Mouse (Mus musculus): ENCODE measurements around the gene Camsap3. TPM values are rescaled to one million over a fixed set of nuclear protein-coding genes. Genes with fewer than 3 reads are reported as not detected.

Camsap3 gene
- total and polyA plus RNA-seq, 2 experiments from 2014 or later, result 42.4 to 103 TPM

DNA sequence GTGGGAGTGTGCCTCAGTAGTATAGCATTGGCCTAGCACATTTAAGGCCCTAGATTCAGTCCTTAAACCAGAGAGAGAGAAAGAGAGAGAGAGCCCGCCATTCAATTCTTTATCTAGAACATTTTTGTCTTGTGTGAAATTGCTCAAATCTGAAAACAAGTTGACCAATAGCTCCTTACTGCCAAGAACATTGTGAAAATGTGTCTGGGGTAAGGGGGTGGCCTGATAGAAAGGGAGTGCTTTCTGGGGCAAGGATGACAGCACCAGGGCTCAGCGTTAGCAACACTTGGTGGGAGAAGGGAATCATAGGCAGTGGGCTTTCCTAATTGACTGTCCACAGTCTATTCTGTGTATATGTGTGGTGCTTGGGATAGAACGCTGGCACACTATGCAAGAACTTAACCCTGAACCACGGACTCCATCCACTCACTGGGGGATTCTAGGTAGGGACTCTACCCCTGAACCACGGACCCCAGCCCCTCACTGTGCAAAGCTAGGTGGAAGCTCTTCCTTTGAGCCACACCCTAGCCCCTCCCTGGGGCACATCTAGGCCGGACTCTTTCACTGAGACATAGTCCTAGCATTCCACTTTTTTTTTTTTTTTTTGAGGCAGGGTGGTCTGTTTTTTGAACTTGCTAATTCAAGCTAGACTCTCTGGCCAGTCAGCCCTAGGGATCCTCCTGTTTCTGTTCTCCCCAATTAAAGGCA, 59.9 kb downstream of the Camsap3 start:
- no peaks in the 10 kb centered on the region for H3K36me3 ChIP-seq (ENCODE audit: insufficient read depth)
- WGBS, result 84% methylated on average over 6 of the region's 6 CpGs
- H3K9me3 ChIP-seq (ENCODE audit: low read length), result no peaks in the 10 kb centered on the region
- TF ChIP-seq CTCF (IDR thresholded peaks at IDR 0.05; ENCODE audit: low read depth), result no peak
- H3K9ac ChIP-seq, result no peak overlapping the region
- no peak overlapping the region for H3K27ac ChIP-seq (ENCODE audit: low read depth, low read length)
- H3K4me2 ChIP-seq (ENCODE audit: low read depth), result no peak overlapping the region
- DNase-seq (no peak), ATAC-seq (no peak)
- no peak overlapping the region for H3K4me3 ChIP-seq (ENCODE audit: low read depth, low read length)
- H3K27me3 ChIP-seq (ENCODE audit: insufficient read depth, low read length), result no peaks in the 10 kb centered on the region
- no peaks in the 10 kb centered on the region for H3K4me1 ChIP-seq (ENCODE audit: insufficient read depth)

DNA sequence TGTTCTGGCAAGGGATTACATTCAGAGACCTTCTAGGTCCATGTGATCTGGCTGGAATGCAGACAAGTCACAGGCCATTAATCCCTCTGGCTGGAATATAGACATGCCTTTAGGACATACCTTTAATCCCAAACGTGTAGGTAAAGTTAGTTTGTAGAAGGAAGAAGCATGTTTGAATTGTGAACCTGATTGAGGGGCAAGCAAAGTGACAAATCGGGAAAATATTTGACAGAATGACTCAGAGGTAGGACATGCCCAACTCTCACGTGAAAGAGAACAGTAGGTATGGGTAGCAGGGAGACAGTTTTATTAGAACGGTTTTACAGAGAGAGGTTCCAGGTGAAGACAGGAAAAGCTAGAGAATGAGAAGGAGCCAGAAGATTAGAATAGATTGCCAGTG, 60.5 kb downstream of the Camsap3 start:
- no peak for TF ChIP-seq CTCF (IDR thresholded peaks at IDR 0.05; ENCODE audit: low read depth)
- Histone ChIP-seq H3K27me3 (ENCODE audit: insufficient read depth, low read length) (no peaks in the 10 kb centered on the region), H3K4me1 (ENCODE audit: insufficient read depth) (no peaks in the 10 kb centered on the region), H3K9ac (no peak overlapping the region), H3K4me3 (ENCODE audit: low read depth, low read length) (no peak overlapping the region), H3K27ac (ENCODE audit: low read depth, low read length) (no peak overlapping the region), H3K9me3 (ENCODE audit: low read length) (no peaks in the 10 kb centered on the region), H3K36me3 (ENCODE audit: insufficient read depth) (no peaks in the 10 kb centered on the region), H3K4me2 (ENCODE audit: low read depth) (no peak overlapping the region)
- 78% methylated on average over 4 of the region's 4 CpGs for WGBS
- no peak for ATAC-seq
- no peak for DNase-seq

DNA sequence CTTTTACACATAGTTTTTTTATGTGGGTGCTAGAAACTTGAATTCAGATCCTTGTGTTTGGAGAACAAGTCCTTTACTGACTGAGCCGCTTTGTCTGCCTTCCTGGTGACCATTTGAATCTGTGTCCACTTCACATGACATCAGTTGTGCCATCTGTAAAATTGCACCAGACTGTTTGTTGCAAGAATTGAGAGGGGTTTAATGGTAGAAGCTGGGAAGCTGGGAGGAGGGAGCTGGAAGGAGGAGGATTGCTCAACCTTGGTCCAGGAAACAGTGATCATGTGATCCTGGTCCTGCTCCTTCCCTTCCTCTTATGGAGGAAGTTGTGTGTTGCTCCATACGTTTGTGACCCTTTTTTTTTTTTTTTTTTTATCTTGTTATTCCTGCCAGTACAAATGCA, 61.2 kb downstream of the Camsap3 start:
- TF ChIP-seq CTCF (IDR thresholded peaks at IDR 0.05; ENCODE audit: low read depth), result no peak
- no peak overlapping the region for H3K9ac ChIP-seq
- no peaks in the 10 kb centered on the region for H3K36me3 ChIP-seq (ENCODE audit: insufficient read depth)
- H3K27ac ChIP-seq (ENCODE audit: low read depth, low read length), result no peak overlapping the region
- no peak overlapping the region for H3K4me3 ChIP-seq (ENCODE audit: low read depth, low read length)
- no peaks in the 10 kb centered on the region for H3K9me3 ChIP-seq (ENCODE audit: low read length)
- DNase-seq (no peak), ATAC-seq (no peak)
- no peaks in the 10 kb centered on the region for H3K27me3 ChIP-seq (ENCODE audit: insufficient read depth, low read length)
- no peak overlapping the region for H3K4me2 ChIP-seq (ENCODE audit: low read depth)
- 79% methylated on average over 2 of the region's 2 CpGs for WGBS
- H3K4me1 ChIP-seq (ENCODE audit: insufficient read depth), result no peaks in the 10 kb centered on the region

DNA sequence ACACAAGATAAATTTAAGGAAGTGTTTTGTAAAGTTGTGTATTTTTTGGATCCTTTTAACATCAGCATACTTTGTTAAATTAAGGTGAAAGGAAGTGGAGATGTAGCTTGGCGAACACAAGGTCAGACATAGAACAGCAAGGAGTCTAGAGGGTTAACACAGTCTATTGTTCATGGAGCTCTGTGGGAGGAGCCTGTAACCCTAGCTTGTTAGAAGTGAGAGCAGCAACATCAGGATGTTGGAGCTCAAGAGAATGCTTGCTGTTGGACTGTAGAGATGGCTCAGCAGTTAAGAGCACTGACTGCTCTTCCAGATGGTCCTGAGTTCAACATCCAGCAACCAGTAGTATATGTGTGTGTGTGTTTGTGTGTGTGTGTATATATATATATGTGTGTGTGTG, 61.9 kb downstream of the Camsap3 start:
- no peak overlapping the region for H3K4me3 ChIP-seq (ENCODE audit: low read depth, low read length)
- H3K4me2 ChIP-seq (ENCODE audit: low read depth), result no peak overlapping the region
- no peaks in the 10 kb centered on the region for H3K4me1 ChIP-seq (ENCODE audit: insufficient read depth)
- H3K36me3 ChIP-seq (ENCODE audit: insufficient read depth), result no peaks in the 10 kb centered on the region
- H3K9ac ChIP-seq, result no peak overlapping the region
- DNase-seq (no peak), ATAC-seq (no peak)
- no peak overlapping the region for H3K27ac ChIP-seq (ENCODE audit: low read depth, low read length)
- no peaks in the 10 kb centered on the region for H3K9me3 ChIP-seq (ENCODE audit: low read length)
- WGBS, result 40% methylated on average over 1 of the region's 1 CpGs
- no peak for TF ChIP-seq CTCF (IDR thresholded peaks at IDR 0.05; ENCODE audit: low read depth)
- H3K27me3 ChIP-seq (ENCODE audit: insufficient read depth, low read length), result no peaks in the 10 kb centered on the region

DNA sequence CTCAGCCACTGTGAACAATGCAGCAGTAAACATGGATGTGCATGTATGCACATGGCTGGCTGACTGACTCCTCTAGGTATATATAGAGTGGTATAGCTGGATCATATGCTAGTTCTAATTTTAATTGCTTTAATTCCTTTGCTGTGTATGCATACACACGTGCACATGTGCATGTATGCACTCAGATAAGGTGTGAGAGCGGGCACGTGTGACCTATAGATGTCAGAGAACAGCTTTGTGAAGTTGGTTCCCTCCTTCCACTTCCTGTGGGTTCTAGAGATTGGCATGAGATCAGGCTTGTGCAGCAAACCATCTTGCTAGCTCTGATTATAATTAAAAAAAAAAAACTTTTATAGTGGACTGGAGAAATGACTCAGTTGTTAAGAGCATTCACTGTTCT, 65.8 kb downstream of the Camsap3 start:
- Histone ChIP-seq H3K4me1 (ENCODE audit: insufficient read depth) (no peaks in the 10 kb centered on the region), H3K36me3 (ENCODE audit: insufficient read depth) (no peaks in the 10 kb centered on the region), H3K27me3 (ENCODE audit: insufficient read depth, low read length) (no peaks in the 10 kb centered on the region), H3K9ac (no peak overlapping the region), H3K4me2 (ENCODE audit: low read depth) (no peak overlapping the region), H3K9me3 (ENCODE audit: low read length) (no peaks in the 10 kb centered on the region), H3K4me3 (ENCODE audit: low read depth, low read length) (no peak overlapping the region), H3K27ac (ENCODE audit: low read depth, low read length) (no peak overlapping the region)
- ATAC-seq, result no peak
- TF ChIP-seq CTCF (IDR thresholded peaks at IDR 0.05; ENCODE audit: low read depth), result no peak
- DNase-seq, result no peak
- 67% methylated on average over 3 of the region's 3 CpGs for WGBS

DNA sequence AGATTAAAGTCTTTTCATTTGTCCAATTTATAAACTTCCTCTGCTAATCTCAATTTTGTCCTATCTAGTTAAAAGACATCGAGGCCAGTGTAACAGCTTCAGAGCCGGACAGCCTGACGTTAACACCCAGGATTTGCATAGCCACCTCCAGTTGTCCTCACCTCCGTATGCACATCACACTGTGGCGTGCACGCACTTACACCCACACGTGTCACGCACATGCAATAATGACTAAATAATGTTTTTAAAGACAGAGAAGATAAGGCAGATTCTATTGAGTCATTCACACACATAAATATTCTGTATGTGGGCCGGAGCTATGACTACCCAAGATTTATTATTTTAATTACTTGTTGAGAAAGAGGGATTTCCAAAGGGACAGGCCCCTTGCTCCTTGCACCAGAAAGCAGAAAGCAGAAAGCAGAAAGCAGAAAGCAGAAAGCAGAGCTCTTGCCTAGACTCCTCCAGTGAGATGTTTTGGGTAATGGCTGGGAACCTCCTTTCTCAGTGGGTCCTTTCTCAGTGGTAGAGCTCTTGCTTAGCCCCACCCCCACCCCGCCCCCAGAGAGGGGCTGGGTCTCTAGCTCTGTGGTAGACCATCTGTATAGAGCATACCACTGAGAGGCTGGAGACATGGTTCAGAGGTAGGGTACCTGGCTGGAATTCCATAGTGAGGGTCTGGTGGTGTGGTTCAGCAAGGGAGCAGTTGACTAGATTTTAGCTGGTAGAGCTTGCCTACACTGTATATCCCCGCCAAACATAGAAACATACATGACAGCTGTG, 67.8 kb downstream of the Camsap3 start:
- H3K36me3 ChIP-seq (ENCODE audit: insufficient read depth), result no peaks in the 10 kb centered on the region
- H3K9ac ChIP-seq, result no peak overlapping the region
- no peaks in the 10 kb centered on the region for H3K9me3 ChIP-seq (ENCODE audit: low read length)
- H3K27me3 ChIP-seq (ENCODE audit: insufficient read depth, low read length), result no peaks in the 10 kb centered on the region
- no peak for DNase-seq
- no peak for ATAC-seq
- no peak for TF ChIP-seq CTCF (IDR thresholded peaks at IDR 0.05; ENCODE audit: low read depth)
- WGBS, result 80% methylated on average over 11 of the region's 11 CpGs
- no peak overlapping the region for H3K27ac ChIP-seq (ENCODE audit: low read depth, low read length)
- no peak overlapping the region for H3K4me2 ChIP-seq (ENCODE audit: low read depth)
- H3K4me3 ChIP-seq (ENCODE audit: low read depth, low read length), result no peak overlapping the region
- no peaks in the 10 kb centered on the region for H3K4me1 ChIP-seq (ENCODE audit: insufficient read depth)

DNA sequence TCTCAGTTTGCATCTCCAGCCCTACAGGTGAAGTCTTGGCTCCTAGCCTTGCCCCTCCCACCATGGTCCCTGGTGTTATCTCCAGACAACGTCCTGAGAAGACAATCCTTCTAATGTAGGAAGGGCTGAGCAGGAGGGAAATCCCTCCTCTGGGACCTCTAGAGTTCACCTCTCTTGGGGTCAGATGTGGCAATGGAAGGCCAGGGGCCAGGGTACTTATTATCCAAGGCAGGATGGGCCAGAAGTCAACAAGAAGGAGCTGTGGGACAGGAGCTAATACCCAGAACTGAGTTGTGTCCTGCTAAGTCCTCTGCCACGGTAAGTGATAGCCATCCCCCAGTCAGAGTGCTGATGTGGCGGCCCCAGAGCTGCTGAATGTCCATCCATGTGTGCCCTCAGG, 68.4 kb downstream of the Camsap3 start, which contains the start of gene Retn:
Gene Retn (plus strand): TSS at position 245 of the 400 bp plus-strand sequence.
- Histone ChIP-seq H3K4me3 (ENCODE audit: low read depth, low read length) (no peak within 1 kb of the TSS), H3K27me3 (ENCODE audit: insufficient read depth, low read length) (no peaks in the 10 kb centered on the region), H3K4me1 (ENCODE audit: insufficient read depth) (no peaks in the 10 kb centered on the region), H3K4me2 (ENCODE audit: low read depth) (no peak within 1 kb of the TSS), H3K9ac (no peak within 1 kb of the TSS), H3K36me3 (ENCODE audit: insufficient read depth) (no peaks in the 10 kb centered on the region), H3K27ac (ENCODE audit: low read depth, low read length) (no peak within 1 kb of the TSS), H3K9me3 (ENCODE audit: low read length) (no peaks in the 10 kb centered on the region)
- 69% methylated on average over 3 of the region's 3 CpGs for WGBS
- no peak for DNase-seq
- ATAC-seq, result no peak
- TF ChIP-seq CTCF (IDR thresholded peaks at IDR 0.05; ENCODE audit: low read depth), result no peak

Data from forebrain, postnatal 0 days (tissue).